Mouse (Mus musculus) lung, adult 10 weeks (tissue): ENCODE data around the gene Ubqln4. TPM values are rescaled to one million over a fixed set of nuclear protein-coding genes. Genes with fewer than 3 reads are reported as not detected.

ENCODE experiments used
- polyA plus RNA-seq: library from polyadenylated mRNA; stranded (reverse); fragments of 350-450 nt; fragmentation: Illumina TruSeq; extraction: RNeasy Lipid Tissue Mini Kit (QIAGEN cat#74804); gene quantifications from one replicate; pipeline ENCODE4 v1.2.3, GENCODE M21; 2014; ENCODE audit warnings: low read depth, low replicate concordance; ENCODE audit not compliant: insufficient read depth

Gene Ubqln4
- 20.0 TPM for polyA plus RNA-seq

DNA sequence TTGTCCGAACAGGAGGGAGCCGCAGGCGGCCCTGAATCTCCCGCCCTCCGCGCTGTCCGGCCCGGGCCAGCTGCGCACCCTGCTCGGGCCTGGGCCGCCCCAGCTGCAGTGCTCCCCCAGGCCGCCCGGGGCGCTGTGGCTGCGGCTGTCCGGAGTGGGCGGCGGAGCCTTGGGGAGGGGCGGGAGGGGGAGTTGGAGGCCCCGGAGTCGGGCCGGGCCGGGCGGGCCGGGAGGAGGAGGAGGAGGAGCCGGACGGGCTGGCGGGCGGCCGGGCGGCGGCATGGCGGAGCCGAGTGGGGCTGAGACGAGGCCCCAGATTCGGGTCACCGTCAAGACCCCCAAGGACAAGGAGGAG lies at the start of gene Ubqln4:
Gene Ubqln4, plus strand, starts transcription at position 234 of the 355 bp plus-strand sequence.

DNA sequence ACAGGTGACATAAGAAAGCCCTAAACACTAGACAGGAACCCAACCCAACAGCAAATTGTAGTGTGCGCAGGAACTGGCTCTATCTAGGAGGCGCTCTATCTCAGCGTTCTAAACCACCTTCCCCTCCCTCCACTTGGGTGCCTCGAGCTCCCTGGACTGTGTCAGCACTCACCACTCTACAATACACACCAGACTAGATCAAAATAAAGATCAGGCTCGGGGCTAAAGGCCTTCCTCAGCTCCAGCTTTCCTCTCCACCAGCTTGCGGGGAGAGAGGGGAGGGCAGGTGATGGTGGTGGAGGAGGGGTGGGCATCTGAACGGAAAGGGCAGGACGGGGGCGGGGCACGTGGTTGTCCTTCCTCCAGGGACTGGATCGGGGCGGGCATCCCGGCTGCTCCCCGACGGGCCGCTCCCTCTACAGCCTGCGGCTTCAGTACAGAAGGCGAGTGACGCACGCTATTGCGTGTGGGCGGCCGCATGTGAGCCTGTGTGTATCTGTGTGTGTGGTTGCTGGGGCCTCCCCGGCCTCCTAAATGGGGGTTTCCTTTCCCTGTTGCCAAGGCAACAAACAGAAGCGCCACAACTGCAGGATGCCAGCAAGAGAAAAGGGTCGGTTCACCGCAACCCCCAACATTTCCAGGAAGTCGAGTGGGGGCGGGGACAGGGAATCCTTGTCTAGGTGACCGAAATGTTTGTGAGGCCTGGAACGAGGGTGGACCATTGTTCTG lies 43.7 kb upstream of the Ubqln4 start, which contains the start of gene Lmna:
Gene Lmna, minus strand, starts transcription at position 265 of the 729 bp plus-strand sequence.

DNA sequence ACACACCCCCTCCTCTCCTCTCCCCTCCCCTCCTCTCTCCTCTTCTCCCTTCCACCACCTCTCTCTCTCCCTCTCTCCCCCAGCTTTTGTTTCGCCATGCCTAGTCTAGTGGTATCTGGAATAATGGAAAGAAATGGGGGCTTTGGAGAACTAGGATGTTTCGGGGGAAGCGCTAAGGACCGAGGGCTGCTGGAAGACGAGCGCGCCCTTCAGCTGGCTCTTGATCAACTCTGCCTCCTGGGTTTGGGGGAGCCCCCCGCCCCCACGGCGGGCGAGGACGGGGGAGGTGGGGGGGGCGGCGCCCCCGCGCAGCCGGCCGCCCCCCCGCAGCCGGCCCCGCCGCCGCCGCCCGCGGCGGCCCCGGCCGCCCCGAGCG lies 21.3 kb upstream of the Ubqln4 start, which contains the start of gene Mex3a:
Gene Mex3a, plus strand, starts transcription at position 97 of the 376 bp plus-strand sequence.

DNA sequence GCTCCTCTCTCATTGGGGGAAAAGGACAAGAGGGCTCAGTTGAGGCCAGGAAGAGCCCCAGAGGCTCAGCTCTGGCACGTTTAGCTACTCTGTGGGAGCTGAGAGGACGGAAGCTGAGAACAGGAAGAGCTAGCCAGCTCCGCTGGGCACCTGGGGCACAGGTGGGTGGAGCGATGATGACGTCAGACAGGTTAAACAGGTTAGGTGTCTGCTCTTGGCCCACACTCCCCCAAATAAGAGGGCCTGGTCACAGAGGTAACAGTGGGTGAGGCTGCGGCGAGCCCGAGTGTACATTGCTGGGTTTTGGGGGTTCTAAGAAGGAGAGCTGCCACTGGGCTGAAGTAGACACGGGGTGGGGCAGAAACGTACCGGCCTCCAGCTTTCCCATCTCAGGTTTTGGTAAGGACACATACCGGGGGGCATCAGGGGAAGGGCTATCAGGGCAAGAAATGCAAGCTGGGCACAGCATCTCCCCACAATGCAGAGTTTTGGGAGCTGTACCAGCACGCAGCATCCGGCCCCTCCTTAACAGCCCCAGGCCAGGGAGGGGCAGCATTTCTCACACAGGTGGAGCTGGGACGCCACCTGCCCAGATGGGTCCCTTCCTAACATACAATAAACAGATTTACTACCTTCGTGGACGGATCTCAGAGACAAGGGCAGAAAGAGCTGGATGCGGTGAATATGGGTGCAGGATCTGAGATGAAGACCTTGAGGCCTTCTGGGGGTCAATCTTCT lies 5.2 kb upstream of the Ubqln4 start, which contains the start of gene Rab25:
Gene Rab25, minus strand, starts transcription at position 121 of the 738 bp plus-strand sequence.

DNA sequence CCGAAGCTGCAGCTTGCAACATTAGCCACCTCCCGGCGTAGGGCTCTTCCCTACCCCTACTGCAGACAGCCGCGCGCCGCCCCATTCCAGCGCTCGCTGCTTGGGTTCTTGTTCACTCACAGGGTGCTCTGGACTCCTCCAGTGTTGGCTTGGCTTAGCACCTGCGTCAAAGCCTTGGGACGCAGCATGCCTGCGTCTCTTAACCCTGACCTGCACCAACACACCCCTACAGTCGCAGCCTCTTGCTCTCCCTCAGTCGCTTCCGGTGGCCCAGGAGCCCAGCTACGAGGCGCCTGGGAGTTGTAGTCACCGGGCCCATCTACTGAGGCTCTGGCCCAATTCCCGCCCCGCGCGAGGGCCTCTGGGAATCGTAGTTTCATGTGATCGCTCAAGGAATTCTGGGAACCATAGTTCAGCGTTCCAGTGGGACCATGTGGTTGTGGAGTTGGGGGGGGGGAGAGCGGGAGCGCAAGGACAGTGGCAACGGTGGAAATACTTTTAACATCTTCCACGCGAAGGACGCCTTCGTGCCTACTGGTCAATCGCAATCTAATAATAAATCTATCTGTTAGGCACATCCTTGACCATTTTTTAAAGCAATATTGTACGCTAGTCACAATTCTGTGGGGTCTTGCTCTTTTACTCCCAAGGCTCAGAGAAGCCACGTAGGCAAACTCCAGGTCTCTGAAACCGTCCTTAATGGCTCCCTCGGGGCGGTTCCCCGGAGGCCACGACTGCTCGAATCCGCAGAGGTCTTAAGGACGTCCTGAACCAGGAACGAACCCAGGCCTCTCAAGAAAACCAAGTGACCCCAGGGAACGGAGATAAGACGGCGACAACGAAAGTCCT lies 658 bp upstream of the Ubqln4 start, which contains the start of gene Lamtor2:
Gene Lamtor2, minus strand, starts transcription at position 399 of the 849 bp plus-strand sequence.

DNA sequence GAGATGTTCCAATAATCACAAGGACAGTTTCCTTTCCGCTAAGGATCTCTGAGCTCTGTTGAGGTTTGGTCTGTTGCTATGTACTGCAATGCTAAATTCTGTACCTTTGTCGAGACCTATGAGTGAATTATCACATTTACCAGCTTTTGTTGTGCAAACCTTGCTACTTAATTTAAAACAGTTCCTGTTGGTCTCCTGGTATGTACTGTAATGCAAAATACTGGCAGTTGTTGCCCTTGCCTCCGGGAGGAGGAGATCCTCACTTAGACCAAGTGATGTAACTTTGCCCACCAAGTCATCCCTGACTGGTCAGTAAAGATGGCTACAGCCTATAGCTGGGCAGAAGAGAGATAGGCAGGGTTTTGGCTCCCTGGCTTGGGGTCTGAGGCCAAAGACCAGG lies 22.0 kb downstream of the Ubqln4 start, which contains the start of gene Ssr2:
Gene Ssr2, plus strand, starts transcription at position 337 of the 400 bp plus-strand sequence.

DNA sequence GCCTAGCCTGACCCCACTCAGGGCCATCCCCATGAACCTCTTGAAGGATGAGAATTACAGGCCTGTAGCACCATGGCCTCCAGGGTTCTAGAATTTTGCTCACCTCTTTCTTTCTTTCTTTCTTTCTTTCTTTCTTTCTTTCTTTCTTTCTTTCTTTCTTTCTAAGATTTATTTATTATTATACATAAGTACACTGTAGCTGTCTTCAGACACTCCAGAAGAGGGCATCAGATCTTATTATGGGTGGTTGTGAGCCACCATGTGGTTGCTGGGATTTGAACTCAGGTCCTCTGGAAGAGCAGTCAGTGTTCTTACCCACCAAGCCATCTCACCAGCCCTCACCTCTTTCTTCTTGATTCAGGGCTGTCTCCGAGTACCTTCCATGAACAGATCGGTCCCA lies 52.1 kb downstream of the Ubqln4 start, which contains the start of gene Arhgef2:
Gene Arhgef2, plus strand, starts transcription at position 301 of the 400 bp plus-strand sequence.

Other genes starting within 250 kb of the Ubqln4 start
- 149 TPM for gene Glmp, start 228.7 kb upstream of the Ubqln4 start, polyA plus RNA-seq
- 4.2 TPM for gene Tmem79, start 217.6 kb upstream of the Ubqln4 start, polyA plus RNA-seq
- gene Smg5, start 217.5 kb upstream of the Ubqln4 start, polyA plus RNA-seq, result 18.7 TPM
- gene Paqr6, start 189.2 kb upstream of the Ubqln4 start, polyA plus RNA-seq, result 9.4 TPM
- not detected for gene Bglap3, start 181.0 kb upstream of the Ubqln4 start, polyA plus RNA-seq
- gene Bglap2, start 175.1 kb upstream of the Ubqln4 start, polyA plus RNA-seq, result not detected
- not detected for gene Bglap, start 169.3 kb upstream of the Ubqln4 start, polyA plus RNA-seq
- 13.1 TPM for gene Pmf1, start 143.4 kb upstream of the Ubqln4 start, polyA plus RNA-seq
- gene Slc25a44, start 128.6 kb upstream of the Ubqln4 start, polyA plus RNA-seq, result 8.3 TPM
- 21.0 TPM for gene Sema4a, start 92.6 kb upstream of the Ubqln4 start, polyA plus RNA-seq
- 80.0 TPM for gene Lmna, start 43.8 kb upstream of the Ubqln4 start, polyA plus RNA-seq
- gene Mex3a, start 21.4 kb upstream of the Ubqln4 start, polyA plus RNA-seq, result 0.32 TPM
- gene Rab25, start 5.5 kb upstream of the Ubqln4 start, polyA plus RNA-seq, result 43.8 TPM
- gene Lamtor2, start 684 bp upstream of the Ubqln4 start, polyA plus RNA-seq, result 142 TPM
- gene Ssr2, start 22.1 kb downstream of the Ubqln4 start, polyA plus RNA-seq, result 196 TPM
- gene Arhgef2, start 52.2 kb downstream of the Ubqln4 start, polyA plus RNA-seq, result 52.8 TPM
- not detected for gene Rxfp4, start 99.4 kb downstream of the Ubqln4 start, polyA plus RNA-seq
- gene Khdc4, start 132.0 kb downstream of the Ubqln4 start, polyA plus RNA-seq, result 17.8 TPM
- gene Rit1, start 163.1 kb downstream of the Ubqln4 start, polyA plus RNA-seq, result 70.5 TPM
- 6.0 TPM for gene Syt11, start 221.4 kb downstream of the Ubqln4 start, polyA plus RNA-seq